Comparison of ENCODE assay signal across 11 mouse cellular contexts in genomic region chr5:96962252-96962933, GRCm38 (mm10). TPM values are rescaled to one million over a fixed set of nuclear protein-coding genes. Genes with fewer than 3 reads are reported as not detected.
DNase-seq lines count a peak whose midpoint lies in the region; ATAC-seq and TF ChIP-seq lines count a peak whose summit lies in the region.
"Had no signal": no experiment of that assay in that cellular context is flagged by ENCODE, and none has a peak within 500 bp of the region (broad histone marks: within the 10 kb centered on the region; RNA-seq: fewer than 3 reads in every experiment).

No protein-coding gene starts in this region.

- no peak overlapping the region for H3K9ac ChIP-seq in hindbrain, embryonic 13.5 days
- H3K9ac ChIP-seq in midbrain, embryonic 13.5 days (replicated peaks), result no peak overlapping the region

- H3K9me3 ChIP-seq in hindbrain, embryonic 13.5 days, result no peaks in the 10 kb centered on the region
- no peaks in the 10 kb centered on the region for H3K9me3 ChIP-seq in midbrain, embryonic 13.5 days
- H3K9me3 ChIP-seq: G1E had no signal

- H3K4me2 ChIP-seq in hindbrain, embryonic 13.5 days, result no peak overlapping the region
- no peak overlapping the region for H3K4me2 ChIP-seq in midbrain, embryonic 13.5 days (replicated peaks)

- TF ChIP-seq POLR2A in kidney, adult 2 months (IDR thresholded peaks at IDR 0.05; ENCODE audit: low read depth, low read length), result no peak

- TF ChIP-seq CTCF in kidney, adult 2 months (conservative IDR thresholded peaks at IDR 0.05; ENCODE audit: insufficient read depth, insufficient read length, low read depth, low read length), result no peak

- H3K27me3 ChIP-seq in kidney, adult 2 months (replicated peaks; ENCODE audit: control insufficient read depth, insufficient read depth, low read length), result no peaks in the 10 kb centered on the region
- no peaks in the 10 kb centered on the region for H3K27me3 ChIP-seq in hindbrain, embryonic 13.5 days
- no peaks in the 10 kb centered on the region for H3K27me3 ChIP-seq in midbrain, embryonic 13.5 days

- no peak overlapping the region for H3K4me3 ChIP-seq in kidney, adult 2 months (ENCODE audit: insufficient read depth, low read depth, low read length)
- H3K4me3 ChIP-seq in hindbrain, embryonic 13.5 days, result no peak overlapping the region
- no peak overlapping the region for H3K4me3 ChIP-seq in midbrain, embryonic 13.5 days (replicated peaks)
- H3K4me3 ChIP-seq: erythroblast, embryonic 14.5 days had no signal

- WGBS in kidney, adult 2 months, result 55% methylated on average over 8 of the region's 8 CpGs
- WGBS in hindbrain, embryonic 13.5 days, result 77% methylated on average over 8 of the region's 8 CpGs
- 76% methylated on average over 8 of the region's 8 CpGs for WGBS in midbrain, embryonic 13.5 days

- no peak for ATAC-seq in hindbrain, embryonic 13.5 days (ENCODE audit: low FRiP score)
- no peak for ATAC-seq in midbrain, embryonic 13.5 days
- ATAC-seq in erythroblast, adult 5-6 weeks (replicated peaks; ENCODE audit: low FRiP score, poor library complexity, severe bottlenecking), result no peak

- peaks cover 7% of the 10 kb centered on the region; the same call in 1 of the 2 replicates for H3K4me1 ChIP-seq in kidney, adult 2 months (ENCODE audit: control insufficient read depth, insufficient read depth, low read length)
- peaks cover 9% of the 10 kb centered on the region for H3K4me1 ChIP-seq in hindbrain, embryonic 13.5 days (replicated peaks)
- peaks cover 8% of the 10 kb centered on the region for H3K4me1 ChIP-seq in midbrain, embryonic 13.5 days (replicated peaks)

- H3K36me3 ChIP-seq in kidney, adult 2 months (ENCODE audit: control insufficient read depth, insufficient read depth, low read length), result no peaks in the 10 kb centered on the region
- H3K36me3 ChIP-seq in hindbrain, embryonic 13.5 days, result no peaks in the 10 kb centered on the region
- no peaks in the 10 kb centered on the region for H3K36me3 ChIP-seq in midbrain, embryonic 13.5 days
- H3K36me3 ChIP-seq: G1E had no signal

- H3K27ac ChIP-seq in kidney, adult 2 months (ENCODE audit: insufficient read depth, low read depth, low read length), result no peak overlapping the region
- H3K27ac ChIP-seq in hindbrain, embryonic 13.5 days, result no peak overlapping the region
- no peak overlapping the region for H3K27ac ChIP-seq in midbrain, embryonic 13.5 days

- DNase-seq in right cerebral cortex, adult 18-20 months, result peak; percentile 78
- DNase-seq in right cerebral cortex, postnatal 4 days, result no peak
- DNase-seq in kidney, adult 2 months, result peak; percentile 64
- DNase-seq in left cerebral cortex, adult 18-20 months (ENCODE audit: low spot score in 2 of 2), result peak; percentile 43 to 53
- DNase-seq: cerebellum, adult 8-10 months; gastrocnemius, postnatal 36 days had no signal

RNA-seq across cellular contexts. Expression of gene Bmp2k, which starts 35.1 kb away (rescaled TPM):
- polyA plus RNA-seq in kidney, adult 2 months (2012; rRNA removed), result 11.5 and 12.5 TPM in 2 replicates
- total RNA-seq in left cerebral cortex, adult 18-20 months (2021), result 10 to 100 TPM; 10.8 to 11.6 TPM
- polyA plus RNA-seq in hindbrain, embryonic 13.5 days (2015; fragmentation: Nextera tagmentation; extraction: Ambion mirVana), result 10.0 and 10.5 TPM in 2 replicates
- 8.3 and 9.3 TPM in 2 replicates for polyA plus RNA-seq in midbrain, embryonic 13.5 days (2015; fragmentation: Nextera tagmentation; extraction: Ambion mirVana)
- total RNA-seq in erythroblast, adult 5-6 weeks (2015; ENCODE audit: low replicate concordance), result 268 and 286 TPM in 2 replicates
- total RNA-seq in erythroblast, adult 5-6 weeks (2017; ENCODE audit: low replicate concordance), result 270 and 271 TPM in 2 replicates
